Mouse (Mus musculus): Measurements from ENCODE around the gene Zfp219.

The Zfp219 gene

DNA sequence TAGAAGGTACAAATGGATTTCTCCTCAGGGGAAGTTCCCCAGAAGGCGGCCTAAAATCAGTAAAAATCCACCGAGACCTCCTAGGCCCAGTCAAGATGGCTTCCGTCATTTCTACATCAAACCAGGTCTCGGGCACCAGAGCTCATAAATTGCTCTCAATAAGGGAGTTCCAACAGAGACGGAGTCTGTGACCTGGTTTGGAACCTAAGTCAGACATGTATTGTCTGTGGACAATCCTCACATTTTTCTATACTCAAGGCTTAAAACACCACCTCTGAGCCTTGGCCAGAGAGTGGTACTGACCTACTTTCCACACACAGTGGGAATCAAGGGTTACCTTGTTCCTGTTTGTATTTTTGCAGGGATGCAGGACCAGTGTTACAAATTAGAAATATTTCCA lies 8.0 kb downstream of the Zfp219 start:
- CTCF ChIA-PET = no interaction called here
- POLR2A ChIA-PET = interaction anchor here in 3 of 4 experiments (0.7 to 6.7 kb wide), 23 partner anchors 8 to 267 kb away, joined by 3 to 245 read pairs (median 7); partner anchors contain the start of genes Hnrnpc (in 3 of the 3), Zfp219 (in 2 of the 3), Mettl17 (in 1 of the 3) and Rab2b (in 1 of the 3)

DNA sequence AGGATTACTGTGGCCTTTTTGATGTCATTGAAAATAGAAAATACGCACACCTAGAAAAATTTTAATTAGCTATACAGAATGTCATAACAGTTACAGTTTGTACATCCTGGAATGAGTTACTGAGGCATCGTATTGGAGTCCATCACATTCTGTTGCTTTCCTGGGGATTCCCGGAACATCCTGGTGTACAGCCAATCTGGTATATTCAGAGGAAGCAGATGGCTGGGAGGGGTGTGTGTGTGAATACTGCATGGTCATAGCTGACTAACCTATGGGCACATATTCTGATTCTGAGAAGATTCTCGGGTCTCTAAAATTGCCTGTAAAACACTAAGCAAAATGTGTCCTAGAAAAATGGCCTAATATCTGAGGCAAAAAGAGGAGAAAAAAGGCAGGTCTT lies 8.4 kb downstream of the Zfp219 start:
- CTCF ChIA-PET = no interaction called here
- POLR2A ChIA-PET = interaction anchor here in 3 of 4 experiments (1.0 to 6.7 kb wide), 13 partner anchors 9 to 267 kb away, joined by 3 to 245 read pairs (median 15); partner anchors contain the start of genes Hnrnpc (in 2 of the 3), Zfp219 (in 2 of the 3), Rab2b (in 1 of the 3) and Tox4 (in 1 of the 3)

DNA sequence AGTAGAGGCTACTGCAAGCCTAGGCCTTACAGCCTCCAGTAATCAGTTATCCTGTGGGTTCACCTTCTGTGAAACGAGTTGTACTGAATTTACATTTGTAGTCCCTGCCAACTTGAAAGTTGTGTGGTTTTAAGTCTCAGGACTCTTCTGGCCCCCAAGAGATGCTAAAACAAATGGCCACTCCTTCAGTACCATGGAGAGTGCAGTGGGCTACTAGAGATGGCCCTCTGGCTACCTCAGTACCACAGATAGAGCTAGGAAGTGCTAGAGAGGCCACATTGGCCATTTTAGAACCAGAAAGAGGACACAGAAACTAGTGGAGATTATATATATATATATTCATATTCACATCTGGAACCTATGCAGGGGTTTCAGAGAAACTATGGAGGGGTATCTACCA lies 8.8 kb downstream of the Zfp219 start:
- CTCF ChIA-PET = interaction anchor here in 1 of 4 experiments (1.7 kb wide), 1 partner anchor 11 kb away, joined by 9 read pairs; no protein-coding TSS in a partner anchor

DNA sequence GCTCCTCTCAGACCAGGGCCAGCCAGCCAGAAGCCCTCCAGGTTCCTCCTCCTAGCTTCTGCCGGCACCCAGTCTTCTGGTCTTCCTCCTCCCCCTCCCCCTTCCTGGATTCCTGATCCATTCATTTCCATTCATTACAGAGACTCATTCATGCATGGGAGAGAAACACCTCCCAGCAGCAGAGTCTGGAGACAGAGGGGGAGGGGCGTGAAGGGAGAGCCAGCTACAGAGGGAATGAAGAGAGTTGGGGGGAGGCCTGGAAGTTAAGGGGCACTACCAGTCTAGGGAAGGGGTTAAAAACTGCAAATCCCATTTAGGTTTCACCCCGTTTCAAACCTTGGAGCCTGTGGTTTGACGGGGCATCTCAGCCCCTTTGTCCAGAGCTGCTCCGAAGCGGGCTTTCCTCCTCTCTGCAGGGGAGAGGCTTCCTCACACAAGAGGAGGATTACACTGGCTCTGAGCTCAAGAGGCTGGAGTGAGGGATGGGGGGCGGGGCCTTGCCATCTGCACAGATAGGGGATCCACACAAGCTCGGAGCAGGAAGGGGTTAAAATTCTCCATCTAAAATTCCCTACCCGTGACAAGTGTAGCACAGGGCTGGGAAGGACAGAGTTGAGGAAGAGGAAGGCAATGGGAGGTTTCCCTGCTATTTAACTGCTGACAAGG lies 10.0 kb downstream of the Zfp219 start:
- POLR2A ChIA-PET = interaction anchor here (0.5 to 6.7 kb wide), 65 partner anchors 9 to 306 kb away, joined by 3 to 245 read pairs (median 4); partner anchors contain the start of genes Zfp219 (in 4 of the 4), Hnrnpc (in 3 of the 4), Arhgef40 (in 2 of the 4) and Rab2b (in 2 of the 4)

More for the DNA sequence above, 8.8 kb downstream of the Zfp219 start:
- POLR2A ChIA-PET = interaction anchor here (0.6 to 6.7 kb wide), 13 partner anchors 9 to 268 kb away, joined by 3 to 245 read pairs (median 15); partner anchors contain the start of genes Hnrnpc (in 2 of the 4), Zfp219 (in 2 of the 4), Rab2b (in 1 of the 4) and Tox4 (in 1 of the 4)

DNA sequence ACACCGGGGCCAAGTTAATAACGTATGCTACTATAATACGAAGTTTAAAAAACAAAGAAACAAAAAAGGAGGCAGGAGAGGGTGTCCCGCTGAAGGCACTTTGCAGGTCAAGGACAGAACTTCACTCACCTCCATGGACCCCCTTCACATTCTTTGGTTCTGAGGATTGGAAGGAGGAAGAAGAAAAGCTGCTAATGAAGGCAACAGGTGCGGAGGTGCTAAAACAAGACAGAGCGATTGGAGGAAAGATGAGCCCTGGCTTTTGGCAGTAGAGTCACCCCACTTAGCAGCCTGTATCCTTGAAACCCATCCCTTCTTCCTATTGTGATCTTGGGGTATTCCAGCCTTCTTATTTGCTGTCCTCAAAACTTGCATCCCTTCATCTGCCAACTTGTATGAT lies 10.7 kb downstream of the Zfp219 start:
- ChIA-PET POLR2A (interaction anchor here (0.5 to 6.7 kb wide), 53 partner anchors 9 to 306 kb away, joined by 3 to 245 read pairs (median 5); partner anchors contain the start of genes Zfp219 (in 4 of the 4), Hnrnpc (in 3 of the 4), Arhgef40 (in 2 of the 4) and Rab2b (in 2 of the 4)), CTCF (interaction anchor here in 3 of 4 experiments (0.8 to 3.6 kb wide), 16 partner anchors 10 to 126 kb away, joined by 3 to 87 read pairs (median 8); partner anchors contain the start of genes Ndrg2 (in 2 of the 3), Zfp219 (in 2 of the 3) and Hnrnpc (in 1 of the 3))

More for the DNA sequence above, 10.0 kb downstream of the Zfp219 start:
- CTCF ChIA-PET = interaction anchor here in 3 of 4 experiments (0.6 to 3.6 kb wide), 19 partner anchors 9 to 127 kb away, joined by 3 to 87 read pairs (median 5); partner anchors contain the start of genes Ndrg2 (in 2 of the 3), Zfp219 (in 2 of the 3) and Hnrnpc (in 1 of the 3)

DNA sequence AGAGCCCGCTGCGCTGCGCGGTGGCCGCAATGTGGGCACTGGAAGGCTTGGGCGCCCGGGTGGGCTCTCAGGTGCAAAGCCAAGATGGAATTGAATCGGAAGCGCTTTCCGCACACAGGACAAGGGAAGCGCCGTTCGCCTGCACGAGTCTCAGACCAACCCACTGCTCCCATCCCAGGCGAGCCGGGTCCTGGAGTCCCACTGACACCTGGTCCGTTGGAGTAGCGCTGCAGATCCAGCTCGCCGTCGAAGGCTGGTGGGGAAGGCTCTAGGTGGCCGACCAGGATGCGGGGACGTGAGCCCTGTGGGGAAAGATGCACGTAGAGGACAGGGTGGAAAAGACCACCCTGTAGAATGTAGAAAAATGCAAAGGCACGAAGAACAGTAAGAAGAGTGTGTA lies 11.2 kb downstream of the Zfp219 start:
- POLR2A ChIA-PET = interaction anchor here (0.7 to 6.7 kb wide), 38 partner anchors 8 to 307 kb away, joined by 3 to 245 read pairs (median 7); partner anchors contain the start of genes Zfp219 (in 4 of the 4), Hnrnpc (in 3 of the 4), Rab2b (in 2 of the 4) and Tox4 (in 2 of the 4)
- CTCF ChIA-PET = interaction anchor here (0.5 to 3.6 kb wide), 38 partner anchors 8 to 269 kb away, joined by 3 to 87 read pairs (median 6); partner anchors contain the start of genes Zfp219 (in 4 of the 4), Arhgef40 (in 1 of the 4), Hnrnpc (in 1 of the 4) and Ndrg2 (in 1 of the 4)

DNA sequence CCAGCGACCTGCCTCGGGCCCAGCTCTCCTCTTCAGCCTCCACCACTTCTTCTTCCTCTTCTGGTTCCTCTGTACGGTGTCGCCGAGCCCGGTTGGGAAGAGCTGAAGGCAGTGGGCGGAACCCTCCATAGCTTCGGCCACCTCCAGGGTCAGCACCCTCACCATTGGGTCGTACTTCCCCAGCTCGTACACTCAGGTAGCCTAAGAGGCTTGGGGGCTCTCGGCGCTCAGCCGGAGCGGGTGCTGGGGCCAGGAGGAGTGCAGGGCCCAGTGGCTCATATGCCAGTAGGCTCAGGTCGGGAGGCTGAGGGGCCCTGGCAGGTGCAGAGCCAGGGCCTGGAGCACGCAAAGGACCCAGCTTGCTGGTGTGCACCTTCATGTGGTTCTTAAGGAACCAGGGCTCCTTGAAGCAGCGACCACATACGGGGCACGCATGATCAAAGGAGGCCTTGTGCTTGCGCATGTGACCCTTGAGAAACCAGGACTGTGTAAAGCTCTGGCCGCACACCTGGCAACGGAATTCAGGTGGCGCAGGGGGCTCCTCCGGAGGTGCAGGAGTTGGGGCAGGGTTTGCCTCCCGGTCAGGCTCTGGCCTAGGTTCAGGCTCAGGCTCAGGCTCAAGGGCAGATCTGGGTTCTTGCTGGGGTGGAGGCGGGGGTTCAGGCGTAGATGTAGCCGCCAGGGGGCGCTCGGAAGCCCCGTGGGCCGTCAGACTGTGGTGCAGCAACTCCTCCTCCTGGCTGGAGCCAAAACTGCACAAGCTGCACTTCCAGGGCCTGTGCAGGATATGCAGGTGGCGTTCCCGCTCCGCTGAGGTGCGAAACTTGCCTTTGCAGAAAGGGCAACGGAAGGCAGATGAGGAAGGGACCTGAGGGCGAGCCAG lies 12.0 kb downstream of the Zfp219 start:
- CTCF ChIA-PET = interaction anchor here (0.5 to 3.6 kb wide), 52 partner anchors 9 to 301 kb away, joined by 3 to 87 read pairs (median 4); partner anchors contain the start of genes Zfp219 (in 4 of the 4), Arhgef40 (in 1 of the 4), Hnrnpc (in 1 of the 4) and Ndrg2 (in 1 of the 4)
- POLR2A ChIA-PET = interaction anchor here (0.6 to 6.7 kb wide), 41 partner anchors 8 to 280 kb away, joined by 3 to 245 read pairs (median 5); partner anchors contain the start of genes Zfp219 (in 4 of the 4), Hnrnpc (in 2 of the 4), Rab2b (in 2 of the 4) and Tox4 (in 2 of the 4)

DNA sequence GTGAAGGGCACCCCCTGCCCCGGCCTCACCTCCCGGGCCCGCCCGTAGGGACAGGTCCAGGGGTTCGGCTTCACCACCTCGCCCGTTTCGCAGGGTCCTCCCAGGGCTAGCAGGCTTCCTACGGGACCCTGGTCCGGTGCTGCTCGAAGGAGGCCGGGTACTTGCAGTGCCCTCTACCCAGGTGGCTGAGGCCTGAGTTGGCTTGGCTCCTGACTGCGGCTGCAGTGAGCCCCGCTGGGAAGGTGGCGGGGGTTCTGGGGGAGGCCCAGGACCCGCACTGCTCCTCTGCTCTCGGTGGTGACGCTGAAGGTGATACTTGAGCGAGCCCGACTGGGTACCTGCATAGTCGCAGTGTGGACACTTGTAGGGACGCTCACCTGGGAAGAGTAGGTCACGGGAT lies 13.8 kb downstream of the Zfp219 start:
- POLR2A ChIA-PET = interaction anchor here in 3 of 4 experiments (0.6 to 4.9 kb wide), 20 partner anchors 10 to 238 kb away, joined by 3 to 53 read pairs (median 4); partner anchors contain the start of genes Zfp219 (in 3 of the 3), Hnrnpc (in 2 of the 3), Arhgef40 (in 1 of the 3) and Tmem253 (in 1 of the 3)
- CTCF ChIA-PET = interaction anchor here (0.6 to 2.0 kb wide), 28 partner anchors 9 to 303 kb away, joined by 3 to 10 read pairs (median 4); partner anchors contain the start of genes Ndrg2 (in 1 of the 4), Rab2b (in 1 of the 4), Tmem253 (in 1 of the 4) and Tox4 (in 1 of the 4)

DNA sequence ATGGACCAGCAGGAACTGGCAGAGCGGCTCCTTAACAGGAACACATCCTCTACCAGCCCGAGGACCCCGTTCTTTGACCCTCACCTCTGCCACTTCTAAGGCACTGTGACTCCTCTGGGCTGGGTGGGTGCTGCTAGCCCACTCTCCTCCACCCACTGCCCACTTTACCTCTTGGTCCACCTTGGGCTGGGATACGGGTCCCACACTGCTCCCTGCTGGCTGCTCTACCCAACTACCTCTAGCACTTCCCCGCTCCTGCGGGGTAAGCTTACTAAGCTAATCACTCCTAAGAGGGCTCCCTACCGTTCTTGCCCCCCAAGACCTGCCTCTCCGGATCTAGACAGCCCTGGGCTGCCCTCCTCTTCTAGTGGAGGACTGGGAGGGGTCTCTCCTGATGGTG lies 14.3 kb downstream of the Zfp219 start:
- CTCF ChIA-PET = interaction anchor here (0.6 to 2.0 kb wide), 28 partner anchors 9 to 304 kb away, joined by 3 to 10 read pairs (median 4); partner anchors contain the start of genes Ndrg2 (in 1 of the 4), Rab2b (in 1 of the 4), Tmem253 (in 1 of the 4) and Tox4 (in 1 of the 4)
- POLR2A ChIA-PET = interaction anchor here (0.6 to 4.9 kb wide), 25 partner anchors 10 to 238 kb away, joined by 3 to 53 read pairs (median 4); partner anchors contain the start of genes Zfp219 (in 3 of the 4), Arhgef40 (in 2 of the 4), Hnrnpc (in 2 of the 4) and Slc39a2 (in 1 of the 4)

DNA sequence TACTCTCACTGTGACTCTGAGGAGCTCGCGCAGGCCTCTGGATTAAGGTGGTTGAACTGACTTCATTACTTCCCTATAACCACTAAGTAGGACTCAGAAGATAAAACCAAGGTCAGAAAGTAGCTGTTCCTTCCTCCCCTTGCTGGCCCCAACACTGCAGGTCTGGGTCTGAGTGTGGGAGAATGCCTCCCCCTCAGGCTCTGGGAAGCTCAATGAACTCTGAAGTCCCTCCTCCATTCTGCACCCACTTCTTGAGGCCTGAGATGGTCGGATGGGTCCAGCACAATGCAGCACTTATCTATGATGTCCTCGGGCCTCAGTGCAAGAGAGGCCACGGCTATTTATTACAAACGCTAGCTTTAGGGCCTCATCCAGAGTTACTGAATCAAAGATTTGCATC lies 14.9 kb downstream of the Zfp219 start:
- POLR2A ChIA-PET = interaction anchor here (0.9 to 4.9 kb wide), 33 partner anchors 8 to 136 kb away, joined by 3 to 53 read pairs (median 5); partner anchors contain the start of genes Zfp219 (in 3 of the 4), Arhgef40 (in 2 of the 4), Hnrnpc (in 2 of the 4) and Tmem253 (in 2 of the 4)
- CTCF ChIA-PET = interaction anchor here in 1 of 4 experiments (0.9 to 2.0 kb wide), 11 partner anchors 8 to 274 kb away, joined by 3 to 9 read pairs (median 5); partner anchors contain the start of genes Rab2b, Tox4 and Zfp219

DNA sequence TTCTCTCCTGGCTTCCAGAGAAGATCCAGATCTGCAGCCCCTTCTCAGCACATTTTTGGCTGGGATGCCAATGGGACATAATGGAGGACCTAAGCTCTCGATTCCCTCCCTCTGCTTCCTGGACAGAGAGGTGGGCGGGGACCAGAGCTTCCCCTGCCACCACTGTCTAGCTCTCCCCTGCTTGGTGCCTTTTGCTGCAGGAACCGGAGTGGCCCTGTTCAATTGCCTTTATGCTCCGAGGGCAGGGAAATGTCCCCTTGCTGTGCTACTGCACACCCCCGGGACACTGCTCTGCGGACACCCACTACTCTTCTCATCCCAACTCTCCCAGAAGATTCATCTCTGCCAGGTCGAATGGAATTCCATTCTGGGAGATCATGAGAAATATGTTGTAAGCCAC lies 15.4 kb downstream of the Zfp219 start:
- ChIA-PET POLR2A (interaction anchor here (0.6 to 4.9 kb wide), 31 partner anchors 8 to 121 kb away, joined by 3 to 53 read pairs (median 5); partner anchors contain the start of genes Zfp219 (in 3 of the 4), Tmem253 (in 2 of the 4), Arhgef40 (in 1 of the 4) and Hnrnpc (in 1 of the 4)), CTCF (interaction anchor here in 2 of 4 experiments (0.5 to 2.0 kb wide), 7 partner anchors 8 to 100 kb away, joined by 3 to 8 read pairs (median 5); partner anchors contain the start of gene Zfp219 (in 1 of the 2))

DNA sequence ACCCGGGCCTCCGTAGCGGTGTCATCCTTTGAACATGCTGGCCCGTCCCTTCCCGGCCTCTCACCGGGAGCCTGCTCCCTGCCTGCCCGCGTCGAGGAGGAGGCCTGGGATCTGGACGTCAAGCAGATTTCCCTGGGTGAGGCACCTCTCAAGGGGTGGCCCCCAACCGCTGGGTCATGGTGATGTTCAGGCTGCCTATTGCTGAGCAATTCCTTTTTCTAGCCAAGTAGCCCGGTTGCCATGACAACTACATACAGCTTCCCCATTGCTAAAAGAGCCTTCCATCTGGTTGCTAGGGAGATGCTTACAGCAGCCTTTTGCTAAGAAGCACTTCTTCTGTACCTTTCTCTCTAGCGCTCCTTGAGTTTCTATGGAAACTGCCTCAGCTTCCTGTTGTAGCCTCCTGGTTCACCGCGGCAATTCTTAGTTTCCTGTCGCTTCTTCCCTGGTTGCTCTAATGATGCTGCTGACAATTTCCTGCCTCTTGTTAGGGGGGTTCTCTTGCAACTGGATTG lies 16.5 kb downstream of the Zfp219 start:
- ChIA-PET CTCF (interaction anchor here in 2 of 4 experiments (0.9 to 1.6 kb wide), 4 partner anchors 9 to 54 kb away, joined by 3 to 7 read pairs (median 4); no protein-coding TSS in a partner anchor), POLR2A (interaction anchor here (0.8 to 4.9 kb wide), 19 partner anchors 9 to 120 kb away, joined by 3 to 53 read pairs (median 5); partner anchors contain the start of genes Tmem253 (in 2 of the 4), Zfp219 (in 2 of the 4), Arhgef40 (in 1 of the 4) and Hnrnpc (in 1 of the 4))

DNA sequence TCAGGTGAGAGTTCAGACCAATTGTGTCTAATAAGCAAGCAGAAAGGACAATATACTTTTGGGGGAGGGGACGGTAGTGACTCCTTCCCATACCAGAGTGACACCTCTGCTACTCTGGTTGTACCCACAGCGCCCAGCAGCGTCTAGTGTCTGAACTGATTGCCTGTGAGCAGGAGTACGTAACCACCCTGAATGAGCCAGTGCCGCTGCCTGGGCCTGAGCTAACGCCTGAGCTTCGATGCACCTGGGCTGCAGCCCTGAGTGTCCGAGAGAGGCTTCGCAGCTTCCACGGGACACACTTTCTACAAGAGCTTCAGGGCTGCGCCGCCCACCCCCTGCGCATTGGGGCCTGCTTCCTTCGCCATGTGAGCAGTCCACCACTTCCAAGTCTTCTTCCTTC lies 23.1 kb downstream of the Zfp219 start:
- ChIA-PET CTCF (interaction anchor here (0.8 to 2.2 kb wide), 14 partner anchors 9 to 97 kb away, joined by 3 to 15 read pairs (median 4); partner anchors contain the start of genes Arhgef40 (in 2 of the 4) and Zfp219 (in 1 of the 4)), POLR2A (interaction anchor here in 3 of 4 experiments (0.5 to 7.8 kb wide), 18 partner anchors 8 to 307 kb away, joined by 3 to 55 read pairs (median 6); partner anchors contain the start of genes Arhgef40 (in 1 of the 3), Hnrnpc (in 1 of the 3) and Mettl3 (in 1 of the 3))

DNA sequence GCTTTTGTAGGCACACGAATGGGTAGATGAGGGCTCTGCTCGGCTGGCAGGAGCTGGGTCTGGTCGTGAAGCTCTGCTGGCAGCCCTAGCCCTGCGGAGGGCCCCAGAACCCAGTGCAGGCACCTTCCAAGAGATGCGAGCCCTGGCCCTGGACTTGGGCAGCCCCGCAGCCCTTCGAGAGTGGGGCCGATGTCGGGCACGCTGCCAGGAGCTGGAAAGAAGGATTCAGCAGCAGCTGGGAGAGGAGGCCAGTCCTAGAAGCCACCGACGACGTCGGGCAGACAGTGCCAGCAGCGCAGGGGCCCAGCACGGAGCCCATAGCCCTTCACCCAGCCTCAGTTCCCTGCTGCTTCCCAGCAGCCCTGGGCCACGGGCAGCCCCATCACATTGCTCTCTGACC lies 23.7 kb downstream of the Zfp219 start:
- CTCF ChIA-PET = interaction anchor here (0.6 to 2.2 kb wide), 23 partner anchors 9 to 287 kb away, joined by 3 to 15 read pairs (median 4); partner anchors contain the start of genes Arhgef40 (in 3 of the 4), Mettl17 (in 1 of the 4) and Zfp219 (in 1 of the 4)

DNA sequence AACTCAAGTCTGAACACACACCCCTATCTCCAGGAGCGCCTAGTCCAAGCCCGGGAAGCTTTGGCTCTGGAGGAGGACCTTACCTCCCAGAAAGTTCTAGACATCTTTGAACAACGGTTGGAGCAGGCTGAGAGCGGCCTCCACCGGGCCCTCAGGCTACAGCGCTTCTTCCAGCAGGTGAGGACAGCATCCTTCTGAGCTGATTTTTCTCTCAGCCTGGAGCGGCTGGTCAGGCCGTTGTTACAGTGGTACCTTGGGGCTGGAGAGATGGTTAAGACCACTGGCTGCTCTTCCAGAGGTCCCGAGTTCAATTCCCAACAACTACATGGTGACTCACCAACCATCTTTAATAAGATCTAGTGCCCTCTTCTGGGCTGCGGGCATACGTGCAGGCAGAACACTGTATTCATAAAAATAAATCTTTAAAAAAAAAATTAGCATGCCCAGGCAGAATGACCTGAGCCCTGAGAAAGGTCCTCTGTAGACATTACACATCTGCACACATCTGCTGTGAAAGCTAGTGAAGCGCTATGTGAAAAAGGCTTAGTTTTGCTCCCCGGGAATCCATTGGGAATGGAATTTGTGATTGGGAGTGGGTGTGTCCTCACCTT lies 24.2 kb downstream of the Zfp219 start:
- CTCF ChIA-PET = interaction anchor here (0.6 to 2.2 kb wide), 22 partner anchors 10 to 115 kb away, joined by 3 to 15 read pairs (median 4); partner anchors contain the start of genes Arhgef40 (in 3 of the 4) and Mettl17 (in 1 of the 4)
- POLR2A ChIA-PET = interaction anchor here in 3 of 4 experiments (0.6 to 7.8 kb wide), 23 partner anchors 9 to 112 kb away, joined by 3 to 55 read pairs (median 6); partner anchors contain the start of genes Arhgef40 (in 2 of the 3) and Hnrnpc (in 1 of the 3)

More for the DNA sequence above, 23.7 kb downstream of the Zfp219 start:
- POLR2A ChIA-PET = interaction anchor here in 3 of 4 experiments (0.8 to 7.8 kb wide), 21 partner anchors 8 to 112 kb away, joined by 3 to 55 read pairs (median 6); partner anchors contain the start of genes Arhgef40 (in 2 of the 3) and Hnrnpc (in 1 of the 3)
